Mouse (Mus musculus) liver, adult 2 months (tissue): ENCODE data around the gene Atxn1.

Experiments
- CTCF ChIP-seq: fragments of 200-500 bp; IDR thresholded peaks from 2 replicates; pipeline ENCODE4 v1.5.1; 2011; ENCODE audit warnings: low read depth, low read length, control low read depth
- POLR2A ChIP-seq: fragments of 200-500 bp; IDR thresholded peaks from 2 replicates; pipeline ENCODE4 v1.6.1; 2011; ENCODE audit warnings: low read length, control low read depth; ENCODE audit not compliant: insufficient read depth; ENCODE audit errors: extremely low read depth

- TF ChIP-seq CTCF: no peak
- no peak for TF ChIP-seq POLR2A
These were observed 307.6 kb downstream of the Atxn1 start for GRCm38 (mm10) chr13:45657176-45657575.
